Mouse (Mus musculus): ENCODE results near the gene Efnb3. TPM values are rescaled to one million over a fixed set of nuclear protein-coding genes. Genes with fewer than 3 reads are reported as not detected.
"Not testable (repeated sequence)": the region's sequence is repeated elsewhere in the genome, so short reads cannot be mapped to it uniquely, and the experiment has no call there.

Efnb3 gene
- polyA plus RNA-seq, 1 experiment from 2014 or later, result 6.3 TPM

GRCm38 (mm10) chr11:69545957-69546356, 14.0 kb downstream of the Efnb3 start:
- 7% methylated on average over 7 of the region's 7 CpGs for WGBS
- peak; percentile 45 for ATAC-seq
- peak overlapping the region; percentile 59 for H3K4me3 ChIP-seq (ENCODE audit: low read length)
- H3K4me2 ChIP-seq (ENCODE audit: low read depth, low read length), result peak overlapping the region; percentile 92
- H3K4me1 ChIP-seq (ENCODE audit: control insufficient read depth, insufficient read depth, low read length), result peaks cover 17% of the 10 kb centered on the region
- H3K27me3 ChIP-seq (replicated peaks; ENCODE audit: control insufficient read depth, insufficient read depth, low read length), result no peaks in the 10 kb centered on the region
- peak overlapping the region; percentile 75 for H3K27ac ChIP-seq (ENCODE audit: low read length)
- no peaks in the 10 kb centered on the region for H3K36me3 ChIP-seq (ENCODE audit: control insufficient read depth, insufficient read depth, low read length)
- H3K9ac ChIP-seq (ENCODE audit: low read depth, low read length), result peak overlapping the region; percentile 80
- H3K9me3 ChIP-seq (ENCODE audit: control insufficient read depth, low read length), result no peaks in the 10 kb centered on the region

- Histone ChIP-seq H3K27ac (ENCODE audit: low read length) (no peak overlapping the region), H3K9me3 (ENCODE audit: control insufficient read depth, low read length) (no peaks in the 10 kb centered on the region), H3K9ac (ENCODE audit: low read depth, low read length) (no peak overlapping the region), H3K36me3 (ENCODE audit: control insufficient read depth, insufficient read depth, low read length) (no peaks in the 10 kb centered on the region), H3K4me3 (ENCODE audit: low read length) (no peak overlapping the region), H3K27me3 (replicated peaks; ENCODE audit: control insufficient read depth, insufficient read depth, low read length) (no peaks in the 10 kb centered on the region), H3K4me1 (ENCODE audit: control insufficient read depth, insufficient read depth, low read length) (peaks cover 21% of the 10 kb centered on the region), H3K4me2 (ENCODE audit: low read depth, low read length) (no peak overlapping the region)
- WGBS, result 47% methylated on average over 3 of the region's 3 CpGs
- ATAC-seq, result no peak
Measured at GRCm38 (mm10) chr11:69543598-69543997, 16.4 kb downstream of the Efnb3 start.

- ATAC-seq; H3K9ac ChIP-seq (ENCODE audit: low read depth, low read length); H3K4me2 ChIP-seq (ENCODE audit: low read depth, low read length); H3K4me3 ChIP-seq (ENCODE audit: low read length); H3K36me3 ChIP-seq (ENCODE audit: control insufficient read depth, insufficient read depth, low read length); H3K9me3 ChIP-seq (ENCODE audit: control insufficient read depth, low read length); H3K27me3 ChIP-seq (replicated peaks; ENCODE audit: control insufficient read depth, insufficient read depth, low read length); H3K27ac ChIP-seq (ENCODE audit: low read length): not testable (repeated sequence)
- WGBS, result 84% methylated on average over 1 of the region's 3 CpGs
- H3K4me1 ChIP-seq (ENCODE audit: control insufficient read depth, insufficient read depth, low read length), result peaks cover 11% of the 10 kb centered on the region
Measured at GRCm38 (mm10) chr11:69541741-69542140, 18.3 kb downstream of the Efnb3 start.

GRCm38 (mm10) chr11:69540700-69541099, 19.3 kb downstream of the Efnb3 start:
- no peak overlapping the region for H3K4me3 ChIP-seq (ENCODE audit: low read length)
- no peak for ATAC-seq
- no peaks in the 10 kb centered on the region for H3K9me3 ChIP-seq (ENCODE audit: control insufficient read depth, low read length)
- no peaks in the 10 kb centered on the region for H3K27me3 ChIP-seq (replicated peaks; ENCODE audit: control insufficient read depth, insufficient read depth, low read length)
- H3K9ac ChIP-seq (ENCODE audit: low read depth, low read length), result no peak overlapping the region
- no peaks in the 10 kb centered on the region for H3K36me3 ChIP-seq (ENCODE audit: control insufficient read depth, insufficient read depth, low read length)
- H3K4me1 ChIP-seq (ENCODE audit: control insufficient read depth, insufficient read depth, low read length), result peaks cover 4% of the 10 kb centered on the region; the same call in 1 of the 2 replicates
- H3K4me2 ChIP-seq (ENCODE audit: low read depth, low read length), result no peak overlapping the region
- WGBS, result 90% methylated on average over 2 of the region's 2 CpGs
- H3K27ac ChIP-seq (ENCODE audit: low read length), result no peak overlapping the region

GRCm38 (mm10) chr11:69534990-69535389, 25.0 kb downstream of the Efnb3 start:
- Histone ChIP-seq H3K4me1 (ENCODE audit: control insufficient read depth, insufficient read depth, low read length) (no peaks in the 10 kb centered on the region; the same call in 1 of the 2 replicates), H3K36me3 (ENCODE audit: control insufficient read depth, insufficient read depth, low read length) (no peaks in the 10 kb centered on the region), H3K9me3 (ENCODE audit: control insufficient read depth, low read length) (no peaks in the 10 kb centered on the region), H3K27me3 (replicated peaks; ENCODE audit: control insufficient read depth, insufficient read depth, low read length) (no peaks in the 10 kb centered on the region), H3K4me3 (ENCODE audit: low read length) (no peak overlapping the region), H3K9ac (ENCODE audit: low read depth, low read length) (no peak overlapping the region), H3K4me2 (ENCODE audit: low read depth, low read length) (no peak overlapping the region), H3K27ac (ENCODE audit: low read length) (no peak overlapping the region)
- ATAC-seq, result no peak
- 86% methylated on average over 1 of the region's 1 CpGs for WGBS

- Histone ChIP-seq H3K4me1 (ENCODE audit: control insufficient read depth, insufficient read depth, low read length) (no peaks in the 10 kb centered on the region), H3K36me3 (ENCODE audit: control insufficient read depth, insufficient read depth, low read length) (no peaks in the 10 kb centered on the region), H3K27ac (ENCODE audit: low read length) (no peak overlapping the region), H3K9ac (ENCODE audit: low read depth, low read length) (no peak overlapping the region), H3K27me3 (replicated peaks; ENCODE audit: control insufficient read depth, insufficient read depth, low read length) (no peaks in the 10 kb centered on the region), H3K4me2 (ENCODE audit: low read depth, low read length) (no peak overlapping the region), H3K9me3 (ENCODE audit: control insufficient read depth, low read length) (no peaks in the 10 kb centered on the region), H3K4me3 (ENCODE audit: low read length) (no peak overlapping the region)
- ATAC-seq, result no peak
- WGBS, result 73% methylated on average over 7 of the region's 7 CpGs
Measured at GRCm38 (mm10) chr11:69532480-69533150, 27.4 kb downstream of the Efnb3 start.

GRCm38 (mm10) chr11:69530755-69531154, 29.2 kb downstream of the Efnb3 start:
- H3K4me2 ChIP-seq (ENCODE audit: low read depth, low read length); ATAC-seq; H3K27me3 ChIP-seq (replicated peaks; ENCODE audit: control insufficient read depth, insufficient read depth, low read length); H3K27ac ChIP-seq (ENCODE audit: low read length); H3K4me3 ChIP-seq (ENCODE audit: low read length); H3K9ac ChIP-seq (ENCODE audit: low read depth, low read length); H3K4me1 ChIP-seq (ENCODE audit: control insufficient read depth, insufficient read depth, low read length); H3K9me3 ChIP-seq (ENCODE audit: control insufficient read depth, low read length); H3K36me3 ChIP-seq (ENCODE audit: control insufficient read depth, insufficient read depth, low read length): not testable (repeated sequence)
- WGBS, result 90% methylated on average over 6 of the region's 6 CpGs

GRCm38 (mm10) chr11:69530281-69530680, 29.7 kb downstream of the Efnb3 start:
- H3K9me3 ChIP-seq (ENCODE audit: control insufficient read depth, low read length); H3K9ac ChIP-seq (ENCODE audit: low read depth, low read length); H3K4me1 ChIP-seq (ENCODE audit: control insufficient read depth, insufficient read depth, low read length); H3K27ac ChIP-seq (ENCODE audit: low read length); H3K36me3 ChIP-seq (ENCODE audit: control insufficient read depth, insufficient read depth, low read length); H3K4me3 ChIP-seq (ENCODE audit: low read length); H3K4me2 ChIP-seq (ENCODE audit: low read depth, low read length); ATAC-seq; H3K27me3 ChIP-seq (replicated peaks; ENCODE audit: control insufficient read depth, insufficient read depth, low read length): not testable (repeated sequence)
- 83% methylated on average over 3 of the region's 3 CpGs for WGBS

GRCm38 (mm10) chr11:69528031-69528390, 32.0 kb downstream of the Efnb3 start:
- Histone ChIP-seq H3K9ac (ENCODE audit: low read depth, low read length) (no peak overlapping the region), H3K4me3 (ENCODE audit: low read length) (no peak overlapping the region), H3K36me3 (ENCODE audit: control insufficient read depth, insufficient read depth, low read length) (no peaks in the 10 kb centered on the region), H3K27me3 (replicated peaks; ENCODE audit: control insufficient read depth, insufficient read depth, low read length) (no peaks in the 10 kb centered on the region), H3K9me3 (ENCODE audit: control insufficient read depth, low read length) (no peaks in the 10 kb centered on the region), H3K27ac (ENCODE audit: low read length) (no peak overlapping the region), H3K4me1 (ENCODE audit: control insufficient read depth, insufficient read depth, low read length) (no peaks in the 10 kb centered on the region), H3K4me2 (ENCODE audit: low read depth, low read length) (no peak overlapping the region)
- no peak for ATAC-seq
- WGBS, result 84% methylated on average over 4 of the region's 4 CpGs

Data from intestine, embryonic 16.5 days (tissue).